Mouse (Mus musculus): Measurements from ENCODE around the gene C9. TPM values are rescaled to one million over a fixed set of nuclear protein-coding genes. Genes with fewer than 3 reads are reported as not detected.
A peak's percentile ranks its signal among the peaks of the same experiment; 100 is the strongest.

The C9 gene
- not detected for total RNA-seq (2021)

DNA sequence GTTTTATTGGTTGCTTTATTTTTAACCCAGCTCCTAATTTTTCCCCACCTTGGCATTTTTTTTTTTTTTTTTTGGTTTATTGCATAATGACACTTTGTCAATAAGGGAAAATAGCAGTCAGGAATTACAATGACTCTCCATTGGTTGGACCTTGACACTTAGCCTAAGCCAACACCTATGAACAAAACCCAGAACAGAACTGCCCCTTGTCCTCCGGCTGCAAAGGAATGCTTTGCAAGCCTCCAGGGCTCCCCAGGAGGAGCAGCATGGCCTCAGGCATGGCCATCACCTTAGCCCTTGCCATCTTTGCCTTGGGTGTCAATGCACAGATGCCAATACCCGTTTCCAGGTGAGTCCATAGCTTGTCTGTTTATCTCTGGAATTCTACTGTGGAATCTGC, at the start of gene C9:
Gene C9, plus strand, starts transcription at position 193 of the 400 bp plus-strand sequence.
- no peak for DNase-seq

DNA sequence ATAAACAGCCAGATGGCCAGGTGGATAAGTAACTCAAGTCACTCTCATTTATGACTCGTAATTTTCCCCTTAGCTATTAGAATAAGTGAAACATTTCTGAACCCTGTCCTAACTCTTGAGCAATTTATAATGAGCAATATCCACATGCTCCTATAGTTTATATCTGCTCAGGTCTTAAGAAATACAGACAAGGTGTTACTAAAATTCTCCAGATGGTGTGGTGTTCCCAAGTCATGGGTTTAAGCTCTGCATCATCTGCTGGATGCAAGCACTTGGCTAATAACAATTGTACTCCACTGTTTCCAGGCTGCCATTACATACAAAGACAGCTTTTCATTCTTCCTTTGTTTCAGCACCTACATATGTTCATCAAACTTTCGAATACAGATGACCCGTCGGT, 46.9 kb upstream of the C9 start:
- no peak for DNase-seq

DNA sequence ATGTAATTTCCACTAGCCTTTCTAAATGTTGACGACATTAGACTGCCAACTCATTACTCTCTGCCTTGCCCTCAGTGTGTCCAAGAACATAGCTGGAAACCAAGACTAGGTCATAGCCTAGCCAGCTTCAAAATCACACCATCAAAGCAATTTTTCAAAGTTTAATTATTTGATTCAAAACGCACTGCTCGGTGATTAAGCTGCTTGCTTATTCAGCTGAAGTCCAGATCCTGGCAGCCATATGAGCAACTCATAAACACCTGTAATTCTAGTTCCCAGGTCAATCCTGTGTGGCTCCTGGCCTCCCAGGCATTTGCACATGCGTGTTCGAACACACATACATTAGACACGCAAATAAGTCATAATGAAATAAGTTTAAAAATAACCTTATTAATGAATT, 46.2 kb upstream of the C9 start:
- DNase-seq = no peak

DNA sequence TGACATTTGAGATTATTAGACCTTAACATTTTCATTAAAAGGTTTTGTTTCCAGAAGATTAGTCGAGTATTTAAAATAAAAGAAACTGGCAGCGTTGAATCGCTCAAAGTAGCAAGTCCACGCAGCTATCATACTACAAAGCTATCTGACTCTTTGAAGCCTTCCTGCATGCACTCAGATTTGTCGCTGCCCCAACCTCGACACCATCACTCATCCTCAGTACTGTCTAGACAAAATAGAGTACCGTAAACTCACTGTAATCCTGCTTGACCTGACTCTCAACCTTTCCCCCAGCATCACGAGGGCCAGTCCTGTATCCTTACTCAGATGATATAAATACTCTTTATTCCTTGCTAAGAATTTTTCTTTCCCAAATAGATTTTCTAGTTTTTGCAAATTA, 45.0 kb upstream of the C9 start:
- no peak for DNase-seq

DNA sequence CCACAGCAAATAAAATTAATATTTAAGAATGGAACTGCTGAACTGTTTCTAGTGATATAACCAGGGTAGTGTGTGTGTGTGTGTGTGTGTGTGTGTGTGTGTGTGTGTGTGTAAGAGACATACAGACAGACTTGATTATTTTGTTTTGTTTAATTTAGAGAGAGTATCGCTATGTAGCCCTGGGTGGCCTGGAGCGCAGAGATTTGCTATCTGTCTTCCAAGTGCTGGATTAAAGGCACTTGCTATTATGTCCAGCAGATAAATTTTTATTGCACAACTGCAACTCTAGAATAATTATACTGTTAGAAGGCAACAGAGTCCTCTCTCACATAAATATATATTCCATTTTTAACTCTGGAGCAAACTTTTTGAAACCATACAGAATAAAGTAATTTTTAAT, 42.7 kb upstream of the C9 start:
- DNase-seq = no peak

DNA sequence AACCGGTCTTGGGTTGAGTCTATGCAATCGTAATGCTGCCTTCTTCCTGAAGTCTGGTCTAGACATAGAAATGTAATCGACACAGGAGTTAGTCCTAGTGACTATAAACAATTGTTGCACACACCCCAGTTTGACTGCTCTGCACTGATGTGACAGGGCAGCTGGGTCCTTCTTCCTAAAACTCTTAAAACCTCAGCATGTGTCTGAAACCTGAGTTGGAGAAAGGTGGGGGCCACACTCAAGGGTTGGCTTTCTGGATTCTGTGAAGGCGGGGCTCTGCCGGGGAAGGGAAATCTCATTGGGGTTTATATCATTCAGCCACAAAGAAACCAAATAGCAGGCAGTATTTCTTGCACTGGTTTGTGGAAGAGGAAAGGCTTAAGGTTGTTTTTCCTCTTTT, 41.0 kb upstream of the C9 start:
- no peak for DNase-seq

DNA sequence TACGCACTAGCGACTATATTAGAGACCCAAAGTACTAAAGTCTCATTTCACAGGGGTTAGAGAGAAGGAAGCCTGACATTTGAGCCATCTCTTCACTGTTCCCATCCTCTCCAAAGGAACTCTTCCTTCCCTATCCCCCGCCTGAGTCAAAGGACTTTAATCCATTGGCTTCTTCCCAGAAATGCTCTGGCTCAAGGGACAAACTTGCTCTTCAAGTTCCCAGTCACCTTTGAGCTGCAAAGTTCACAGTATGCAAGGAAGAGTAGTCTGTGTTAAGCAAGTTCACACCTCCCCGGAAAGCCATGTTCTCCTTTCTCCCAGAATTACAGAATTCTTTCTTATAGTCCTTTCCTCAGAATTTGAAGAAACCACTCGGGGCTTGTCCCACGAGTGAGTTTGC, 38.4 kb upstream of the C9 start:
- no peak for DNase-seq

DNA sequence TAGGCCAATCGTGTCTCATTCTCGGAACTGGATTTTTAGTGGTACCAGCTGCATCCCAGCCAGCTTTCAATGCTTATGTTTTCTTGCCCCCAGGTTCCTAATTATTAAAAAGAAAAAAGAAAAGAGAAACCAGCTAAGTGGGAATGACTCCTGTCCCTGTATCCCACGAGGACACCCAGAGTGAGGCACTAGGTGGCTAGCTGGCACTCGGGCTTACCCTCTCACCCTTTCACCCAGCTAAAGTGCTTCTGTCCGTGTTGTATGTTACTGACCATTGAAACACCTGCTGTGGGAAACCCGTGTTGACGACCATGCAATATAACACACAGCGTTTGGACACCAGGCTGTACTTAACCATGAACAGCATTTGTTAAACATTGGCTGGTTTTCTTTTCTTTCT, 36.1 kb upstream of the C9 start:
- DNase-seq = no peak

DNA sequence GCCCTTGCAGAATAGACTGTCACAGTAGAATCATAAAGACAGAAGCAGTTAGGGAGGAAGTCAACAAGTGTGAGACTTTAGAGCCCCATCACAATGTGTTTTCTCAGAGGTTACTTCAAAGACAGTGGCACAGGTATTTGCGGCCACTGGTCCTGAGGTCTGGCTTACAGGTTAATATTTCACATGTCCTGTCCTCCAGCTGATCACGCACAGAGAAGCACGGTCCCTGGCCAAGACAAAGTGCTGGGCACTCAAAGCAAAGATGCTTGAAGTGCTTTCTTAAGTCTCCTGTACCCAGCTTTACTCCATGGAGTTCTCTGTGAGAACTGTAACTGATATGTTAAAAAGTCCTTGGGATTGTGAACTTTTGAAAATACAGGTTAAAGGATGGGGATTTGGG, 35.0 kb upstream of the C9 start:
- no peak for DNase-seq

DNA sequence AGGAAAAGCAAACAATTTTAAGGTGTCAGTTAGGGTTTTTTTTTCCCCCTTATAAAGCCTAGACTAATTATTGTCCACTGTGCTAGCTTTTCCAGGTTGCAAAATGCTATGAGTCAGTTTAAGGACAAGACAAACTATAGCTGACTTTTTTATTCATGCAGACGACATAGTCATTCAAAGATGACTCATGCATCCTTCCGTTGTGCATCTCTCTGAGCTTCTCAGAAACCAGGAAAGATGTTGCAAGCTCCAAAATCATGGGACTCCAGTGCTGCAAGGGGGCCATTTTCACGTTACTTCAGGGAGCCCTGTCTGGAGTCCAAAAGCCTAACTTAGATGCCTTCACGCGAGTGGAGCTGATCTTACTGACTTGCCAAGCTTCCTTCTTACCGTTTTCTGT, 33.8 kb upstream of the C9 start:
- DNase-seq = no peak

DNA sequence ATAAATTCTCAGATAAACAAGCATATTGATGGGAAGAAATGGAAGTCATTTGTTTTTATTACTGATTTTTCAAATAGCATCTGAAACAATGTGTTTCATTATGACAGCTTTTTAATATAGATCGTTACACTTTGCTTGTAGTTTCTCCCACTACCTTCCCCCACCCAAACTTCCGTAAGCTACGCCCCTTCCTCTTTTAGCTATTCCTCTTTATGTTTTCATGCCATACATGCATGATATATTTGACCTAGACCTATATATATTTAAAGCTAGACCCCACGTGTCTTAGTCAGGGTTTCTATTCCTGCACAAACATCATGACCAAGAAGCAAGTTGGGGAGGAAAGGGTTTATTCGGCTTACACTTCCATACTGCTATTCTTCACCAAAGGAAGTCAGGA, 29.8 kb upstream of the C9 start:
- no peak for DNase-seq

DNA sequence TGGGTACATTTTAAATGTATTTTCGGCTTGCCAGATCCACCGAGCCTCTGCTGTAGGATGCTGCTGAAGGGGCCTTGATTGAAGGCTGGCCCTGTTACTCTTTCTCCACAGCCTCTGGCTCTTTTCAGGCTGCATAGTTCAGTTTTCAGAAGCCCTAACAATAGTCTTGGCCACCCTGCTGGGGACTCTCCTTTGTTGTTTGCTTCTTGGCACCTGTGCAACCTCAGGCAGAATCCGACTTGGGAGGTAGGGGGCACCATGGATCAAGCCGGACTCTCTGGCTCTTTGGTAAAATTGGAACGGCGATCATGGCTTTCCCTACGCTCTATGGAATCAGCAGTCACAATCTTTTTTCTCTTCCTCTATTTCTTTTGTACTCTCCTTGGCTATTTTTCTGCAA, 13.3 kb upstream of the C9 start:
- DNase-seq = no peak

DNA sequence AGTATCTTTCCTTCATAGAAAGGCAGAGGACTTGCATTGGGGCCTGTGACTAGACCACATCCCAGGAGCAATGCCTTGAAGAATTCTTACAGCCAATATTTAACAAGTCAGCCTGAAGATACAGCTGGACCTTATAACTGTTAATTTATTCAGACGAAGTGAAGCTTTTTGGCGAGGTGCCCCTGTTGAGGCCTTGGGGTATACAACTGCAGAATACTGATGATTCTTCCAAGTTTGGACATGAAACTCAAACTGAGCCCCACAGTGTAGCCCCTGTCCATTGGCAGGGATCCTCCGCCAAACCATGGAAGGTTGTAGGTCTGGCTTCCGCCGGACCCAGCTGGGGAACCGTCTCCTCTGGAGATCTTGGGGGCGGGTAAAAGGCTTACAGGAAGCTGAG, 12.7 kb upstream of the C9 start:
- DNase-seq = peak; percentile 73

DNA sequence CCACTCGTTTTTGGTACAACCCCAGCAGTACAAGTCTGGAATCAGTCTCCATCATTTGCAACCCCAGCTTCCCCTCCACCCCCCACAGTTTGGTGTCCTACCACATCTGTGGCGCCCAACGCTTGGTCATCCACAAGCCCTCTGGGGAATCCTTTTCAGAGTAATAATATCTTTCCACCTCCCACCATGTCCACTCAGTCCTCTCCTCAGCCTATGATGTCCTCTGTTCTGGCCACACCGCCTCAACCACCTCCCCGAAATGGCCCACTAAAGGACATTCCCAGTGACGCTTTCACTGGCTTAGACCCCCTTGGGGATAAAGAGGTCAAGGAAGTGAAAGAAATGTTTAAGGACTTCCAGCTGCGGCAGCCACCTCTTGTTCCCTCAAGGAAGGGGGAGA, 9.8 kb upstream of the C9 start:
- no peak for DNase-seq

DNA sequence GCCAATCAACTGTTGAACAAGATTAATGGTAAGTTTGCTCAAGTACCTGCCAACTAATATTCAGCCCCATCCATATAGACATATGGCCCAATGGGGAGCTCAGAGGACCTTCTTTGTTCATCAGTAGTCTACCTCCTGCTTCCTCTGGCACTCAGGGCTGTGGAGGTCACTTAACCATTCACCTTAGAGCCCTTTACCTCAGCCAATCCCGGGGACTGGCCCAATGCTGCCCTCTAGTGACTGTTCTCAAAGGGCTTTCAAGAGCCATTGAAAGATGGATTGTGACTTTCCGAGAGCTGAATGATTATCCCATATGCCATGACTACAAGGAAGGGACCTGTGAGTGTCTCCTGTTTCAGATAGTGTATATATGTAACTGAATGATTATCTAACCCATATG, 9.4 kb upstream of the C9 start:
- DNase-seq = peak; percentile 68

DNA sequence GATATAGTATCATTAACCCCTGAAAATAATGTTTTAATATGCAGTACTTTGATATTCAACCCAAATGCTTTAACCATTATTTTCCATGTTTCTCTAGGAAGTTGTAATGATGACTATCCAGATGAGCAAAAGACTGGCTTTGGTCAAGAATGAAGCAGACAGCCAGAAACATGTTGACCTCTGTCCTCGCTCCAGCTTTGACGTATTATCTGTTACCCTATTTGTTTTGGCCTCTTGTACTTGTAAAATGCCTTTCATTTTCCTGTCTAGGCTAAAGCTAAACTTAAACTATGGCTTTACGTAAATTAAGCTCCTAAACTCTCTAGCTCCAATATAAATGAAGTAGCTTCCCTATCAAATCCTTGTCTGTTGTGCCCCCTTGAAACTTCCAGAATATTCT, 6.4 kb upstream of the C9 start:
- no peak for DNase-seq

DNA sequence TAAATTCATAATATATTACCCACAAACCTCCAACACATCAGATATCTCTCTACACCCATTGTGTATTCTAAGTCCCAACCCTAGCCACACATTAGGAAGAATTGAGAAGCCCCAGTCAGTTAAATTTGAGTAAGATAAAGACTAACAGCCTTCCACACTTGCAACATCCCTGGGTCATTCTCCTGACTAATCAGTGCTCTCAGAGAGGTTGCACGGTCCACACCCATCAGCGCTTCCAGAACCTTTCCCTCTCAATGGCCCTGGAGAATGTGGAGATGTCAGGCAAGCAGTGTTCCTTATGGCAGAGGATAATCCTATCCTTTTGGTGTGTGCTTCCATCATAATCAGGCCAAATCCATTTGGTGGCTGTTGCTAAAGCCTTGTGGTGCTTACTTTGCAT, 675 bp upstream of the C9 start:
- no peak for DNase-seq

DNA sequence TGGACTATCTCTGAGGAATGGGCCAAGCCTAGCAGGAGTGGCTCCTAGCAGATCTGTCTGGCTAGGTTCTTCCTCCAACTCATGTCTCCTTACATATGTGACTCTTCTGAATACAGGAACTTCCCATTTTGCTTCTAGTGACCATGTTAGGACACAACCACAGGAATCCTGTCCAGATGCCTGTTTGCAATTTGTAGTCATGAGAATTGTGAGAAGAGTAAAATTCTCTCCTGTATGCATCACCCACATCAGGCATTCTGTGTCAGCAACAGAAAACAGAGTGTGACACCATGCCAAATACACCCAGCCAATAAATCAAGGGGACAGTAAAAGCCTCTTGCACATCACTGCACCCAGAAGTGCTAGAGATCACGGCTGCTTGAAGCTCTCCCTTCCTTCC, 1.1 kb downstream of the C9 start:
- DNase-seq = no peak

DNA sequence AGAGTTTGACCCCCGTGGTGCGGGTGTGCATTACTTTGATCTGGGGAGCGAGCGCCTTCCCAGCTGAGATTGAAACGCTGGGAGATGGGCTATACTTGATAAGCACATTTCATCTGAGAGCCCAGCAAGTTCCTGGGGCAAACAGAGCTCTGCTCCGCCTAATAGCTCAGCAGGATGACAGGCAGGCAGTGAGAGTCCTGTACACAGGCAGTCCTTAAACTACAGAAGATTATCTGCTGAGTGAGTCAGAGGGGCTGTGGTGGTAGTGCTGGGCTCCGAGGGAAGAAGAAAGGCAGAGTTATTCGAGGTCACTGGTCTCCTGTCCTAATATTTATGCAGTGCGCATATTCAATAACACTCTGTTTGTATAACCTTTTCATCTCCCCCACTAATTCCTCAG, 3.8 kb downstream of the C9 start:
- DNase-seq = no peak

DNA sequence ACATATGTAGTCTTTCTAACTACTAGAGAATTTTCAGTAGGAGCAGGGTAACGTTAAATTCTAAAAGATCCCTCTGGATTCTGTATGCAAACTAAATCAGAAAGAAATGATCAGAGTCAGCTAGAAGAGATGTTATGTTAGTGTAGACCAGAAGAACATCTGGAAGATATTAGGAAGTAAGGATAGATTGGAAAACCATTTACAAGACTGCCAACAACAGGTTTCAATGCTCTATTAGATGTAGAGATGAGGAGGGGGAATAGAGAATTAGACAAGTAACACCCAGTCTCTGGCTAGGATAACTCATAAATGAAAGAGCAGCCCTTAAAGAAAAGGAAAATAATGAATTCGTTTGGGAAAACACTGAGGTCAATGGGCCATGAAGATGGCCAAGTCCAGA, 9.3 kb downstream of the C9 start:
- no peak for DNase-seq

DNA sequence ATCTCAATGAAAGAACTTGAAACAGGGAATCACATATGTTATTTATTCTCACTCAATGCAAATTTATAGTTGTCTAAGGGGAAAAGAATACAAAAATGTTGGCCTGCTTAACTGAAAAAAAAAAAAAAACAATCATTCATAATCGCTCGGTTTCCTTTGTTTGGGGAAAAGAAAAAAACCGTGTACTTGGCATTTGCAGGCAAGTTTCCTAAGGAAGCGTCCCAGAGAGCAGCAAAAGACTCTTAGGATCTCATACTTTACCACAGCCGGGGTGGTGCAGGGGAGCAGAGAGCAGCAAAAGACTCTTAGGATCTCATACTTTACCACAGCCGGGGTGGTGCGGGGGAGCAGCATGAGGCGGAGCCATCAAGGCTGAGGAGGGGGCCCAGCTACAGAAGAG, 16.3 kb downstream of the C9 start:
- DNase-seq = no peak

DNA sequence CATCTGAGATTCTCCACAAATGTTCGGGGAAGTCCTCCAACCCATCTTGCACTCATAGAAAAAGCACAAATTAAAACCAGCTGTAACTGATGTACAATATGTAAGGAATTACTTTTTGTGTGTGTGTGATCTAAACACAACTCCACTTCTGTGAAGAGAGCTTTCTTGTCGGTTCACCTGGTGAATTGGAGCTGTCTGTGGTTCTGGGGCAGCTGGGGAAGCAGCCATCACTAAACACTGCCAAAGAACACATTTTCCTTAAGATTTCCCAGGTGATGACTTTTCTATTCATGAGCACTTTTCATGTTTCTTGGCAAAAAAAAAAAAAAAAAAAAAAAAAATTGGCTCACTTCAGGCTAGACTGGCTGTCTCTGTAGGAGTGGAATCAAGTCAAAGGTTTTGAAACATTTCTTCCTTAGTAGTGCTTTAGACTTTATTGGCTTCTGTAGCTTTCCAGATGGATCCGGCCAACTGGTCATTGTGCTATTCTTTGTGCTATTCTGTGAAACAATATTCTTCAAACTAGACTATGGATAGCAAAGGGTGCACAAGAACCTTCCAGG, 18.3 kb downstream of the C9 start:
- no peak for DNase-seq

DNA sequence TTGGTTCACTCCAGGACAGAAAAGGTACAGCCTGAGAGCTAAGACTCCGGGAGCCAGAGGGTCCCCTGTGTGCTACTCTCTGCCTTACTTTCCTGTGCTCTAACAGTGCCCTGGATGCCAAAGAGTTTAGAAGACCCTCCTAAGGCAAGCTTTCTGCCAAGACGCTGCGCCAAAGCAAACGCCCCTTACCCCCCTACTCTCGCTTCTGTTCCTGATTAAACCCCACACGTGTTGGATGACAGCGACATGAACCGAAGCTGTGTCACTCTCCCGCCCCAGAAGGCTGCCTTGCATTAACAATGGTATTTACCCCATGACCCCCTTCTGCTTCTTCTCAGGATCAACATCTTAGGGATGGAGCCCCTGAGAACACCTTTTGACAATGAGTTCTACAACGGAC, 21.9 kb downstream of the C9 start:
- DNase-seq = no peak

DNA sequence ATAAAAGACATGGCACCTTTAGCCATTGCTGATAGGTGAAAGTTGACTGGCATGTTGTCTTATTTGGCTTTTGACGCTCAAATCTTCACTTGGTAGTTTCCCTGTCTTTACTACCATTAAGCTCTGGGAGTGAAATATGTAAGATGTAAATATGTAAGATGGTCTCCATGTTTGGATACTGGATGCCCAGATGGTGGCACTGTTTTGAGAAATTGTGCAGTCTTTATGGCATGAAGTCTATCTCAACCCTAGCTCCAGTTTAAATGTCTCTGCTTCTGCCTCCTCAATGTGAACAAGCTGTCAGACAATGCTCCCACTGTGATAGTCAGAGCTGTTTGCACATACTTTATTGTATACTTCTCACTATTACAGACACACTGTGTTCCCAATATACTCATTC, 23.7 kb downstream of the C9 start:
- DNase-seq = no peak

DNA sequence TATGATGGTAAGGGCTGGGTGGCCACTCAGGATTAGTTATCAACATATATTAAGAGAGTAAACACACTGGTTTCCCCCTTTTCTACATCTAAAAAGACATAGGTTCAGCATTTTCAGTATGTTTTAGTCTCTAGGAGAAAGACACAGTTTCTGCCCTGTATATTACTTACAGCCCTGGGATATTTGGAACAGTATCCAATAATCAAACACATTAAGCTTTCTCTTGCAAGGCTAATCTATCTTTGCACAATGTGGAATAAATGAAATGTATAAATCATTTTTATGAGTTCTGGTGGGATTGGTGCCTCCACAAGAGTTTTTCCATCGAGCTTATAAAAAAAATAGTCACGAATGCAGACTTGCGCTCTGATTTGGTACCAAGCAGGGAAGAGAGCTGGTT, 24.3 kb downstream of the C9 start:
- DNase-seq = no peak

DNA sequence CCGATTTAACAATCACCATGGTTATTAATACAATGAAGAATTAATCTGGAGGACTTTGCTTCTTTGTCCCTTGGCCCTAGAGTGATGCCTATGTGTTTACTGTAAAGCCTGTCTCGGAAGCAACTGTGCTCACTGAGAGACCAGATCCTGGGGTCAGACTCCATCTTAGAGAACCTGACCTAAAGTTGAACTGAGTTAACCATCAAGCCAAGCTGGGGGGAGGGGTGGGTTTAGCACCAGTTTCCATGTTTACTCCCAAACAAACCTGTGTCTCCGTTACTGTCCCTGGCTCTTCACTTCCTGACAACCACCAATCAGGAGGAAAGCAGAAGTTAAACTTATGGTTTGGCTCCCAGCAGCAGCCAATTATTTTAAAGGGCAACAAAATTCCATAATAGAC, 38.4 kb downstream of the C9 start:
- DNase-seq = no peak

Data from heart, postnatal 4 days (tissue).